Mouse (Mus musculus) kidney, embryonic 15.5 days (tissue): ENCODE measurements at regions not wholly inside any gene's neighbourhood (a gene's known extent, or its start where the extent isn't known, plus 50 kb on each side); places are given as distances from the start of the nearest gene placed in this dataset.
"Not testable (repeated sequence)": the region's sequence is repeated elsewhere in the genome, so short reads cannot be mapped to it uniquely, and the experiment has no call there.

Experiments
- ATAC-seq: fragments of 200-750 bp; cut with Nextera tagmentation; replicated peaks from 2 replicates; pipeline ENCODE4 v1.8.0; 2017; ENCODE audit warnings: moderate TSS enrichment; ENCODE audit not compliant: low FRiP score
- H3K27ac ChIP-seq: fragments of 300-500 bp; sonication (generic); 2 replicates; pipeline ENCODE4 v1.5.1; 2015; ENCODE audit warnings: mild to moderate bottlenecking, inconsistent platforms
- H3K27me3 ChIP-seq: fragments of 300-500 bp; sonication (generic); 2 replicates; pipeline ENCODE4 v1.6.1; 2015; ENCODE audit warnings: inconsistent platforms
- H3K36me3 ChIP-seq: fragments of 300-500 bp; sonication (generic); 2 replicates; pipeline ENCODE4 v1.6.1; 2015; ENCODE audit warnings: inconsistent platforms
- H3K4me1 ChIP-seq: fragments of 300-500 bp; sonication (generic); 2 replicates; pipeline ENCODE4 v1.6.1; 2015; ENCODE audit warnings: inconsistent platforms
- H3K4me2 ChIP-seq: fragments of 300-500 bp; sonication (generic); 2 replicates; pipeline ENCODE4 v1.6.1; 2015; ENCODE audit warnings: moderate library complexity, mild to moderate bottlenecking, inconsistent platforms
- H3K4me3 ChIP-seq: fragments of 300-500 bp; sonication (generic); replicated peaks from 2 replicates; pipeline ENCODE4 v1.5.1; 2015; ENCODE audit warnings: mild to moderate bottlenecking, inconsistent platforms
- H3K9ac ChIP-seq: fragments of 300-500 bp; sonication (generic); 2 replicates; pipeline ENCODE4 v1.6.1; 2015; ENCODE audit warnings: mild to moderate bottlenecking, inconsistent platforms
- H3K9me3 ChIP-seq: fragments of 300-500 bp; sonication (generic); replicated peaks from 2 replicates; pipeline ENCODE4 v1.6.1; 2016; ENCODE audit warnings: inconsistent platforms
- WGBS: fragments of 180-500 bp; shearing (Covaris S2); methylation state at CpG from one replicate; pipeline ENCODE4 v1.1.7; 2015; ENCODE audit warnings: mixed read lengths; 5-methylcytosine and 5-hydroxymethylcytosine counted together

GRCm38 (mm10) chr11:114513446-114513845 lies 154.9 kb upstream of the Rpl38 start:
- Histone ChIP-seq H3K27me3 (peaks cover 12% of the 10 kb centered on the region), H3K4me3 (no peak overlapping the region), H3K9me3 (no peaks in the 10 kb centered on the region), H3K4me2 (no peak overlapping the region), H3K9ac (no peak overlapping the region), H3K36me3 (no peaks in the 10 kb centered on the region), H3K27ac (no peak overlapping the region), H3K4me1 (peaks cover 11% of the 10 kb centered on the region)
- ATAC-seq, result no peak
- 10% methylated on average over 5 of the region's 5 CpGs for WGBS

- no peak overlapping the region for H3K27ac ChIP-seq
- H3K36me3 ChIP-seq, result no peaks in the 10 kb centered on the region
- H3K9ac ChIP-seq, result no peak overlapping the region
- 10% methylated on average over 5 of the region's 5 CpGs for WGBS
- no peaks in the 10 kb centered on the region for H3K9me3 ChIP-seq
- H3K27me3 ChIP-seq, result peaks cover 12% of the 10 kb centered on the region
- H3K4me2 ChIP-seq, result no peak overlapping the region
- no peak for ATAC-seq
- peaks cover 11% of the 10 kb centered on the region for H3K4me1 ChIP-seq
- H3K4me3 ChIP-seq, result no peak overlapping the region
Measured at GRCm38 (mm10) chr11:114511994-114512393, 156.3 kb upstream of the Rpl38 start.

- Histone ChIP-seq H3K4me3 (no peak overlapping the region), H3K4me1 (no peaks in the 10 kb centered on the region), H3K27ac (no peak overlapping the region), H3K27me3 (peaks cover 4% of the 10 kb centered on the region; the same call in 1 of the 2 replicates), H3K9me3 (no peaks in the 10 kb centered on the region), H3K36me3 (no peaks in the 10 kb centered on the region), H3K9ac (no peak overlapping the region), H3K4me2 (no peak overlapping the region)
- no peak for ATAC-seq
- 34% methylated on average over 5 of the region's 5 CpGs for WGBS
Measured at GRCm38 (mm10) chr11:114502562-114502961, 165.8 kb upstream of the Rpl38 start.

GRCm38 (mm10) chr11:114501869-114502540 lies 166.3 kb upstream of the Rpl38 start:
- H3K9me3 ChIP-seq, result no peaks in the 10 kb centered on the region

GRCm38 (mm10) chr11:114500416-114500815 lies 167.9 kb upstream of the Rpl38 start:
- peaks cover 17% of the 10 kb centered on the region for H3K27me3 ChIP-seq
- no peaks in the 10 kb centered on the region for H3K36me3 ChIP-seq
- H3K9ac ChIP-seq, result no peak overlapping the region
- H3K4me3 ChIP-seq, result no peak overlapping the region
- no peaks in the 10 kb centered on the region for H3K4me1 ChIP-seq
- H3K9me3 ChIP-seq, result no peaks in the 10 kb centered on the region
- H3K4me2 ChIP-seq, result no peak overlapping the region
- WGBS, result 94% methylated on average over 7 of the region's 7 CpGs
- no peak overlapping the region for H3K27ac ChIP-seq
- ATAC-seq, result no peak

More at GRCm38 (mm10) chr11:114501869-114502540, 166.3 kb upstream of the Rpl38 start:
- Histone ChIP-seq H3K4me1 (no peaks in the 10 kb centered on the region), H3K27me3 (peaks cover 4% of the 10 kb centered on the region; the same call in 1 of the 2 replicates), H3K4me3 (no peak overlapping the region), H3K4me2 (no peak overlapping the region), H3K9ac (no peak overlapping the region), H3K36me3 (no peaks in the 10 kb centered on the region), H3K27ac (no peak overlapping the region)
- 63% methylated on average over 5 of the region's 5 CpGs for WGBS
- ATAC-seq, result no peak; the same call in 1 of the 2 replicates

- Histone ChIP-seq H3K4me1 (no peaks in the 10 kb centered on the region), H3K9me3 (no peaks in the 10 kb centered on the region), H3K9ac (no peak overlapping the region), H3K4me2 (no peak overlapping the region), H3K36me3 (no peaks in the 10 kb centered on the region), H3K4me3 (no peak overlapping the region), H3K27me3 (peaks cover 21% of the 10 kb centered on the region), H3K27ac (no peak overlapping the region)
- no peak for ATAC-seq
- 89% methylated on average over 12 of the region's 12 CpGs for WGBS
Measured at GRCm38 (mm10) chr11:114499665-114500064, 168.7 kb upstream of the Rpl38 start.

- WGBS, result 44% methylated on average over 5 of the region's 5 CpGs
- Histone ChIP-seq H3K4me2 (no peak overlapping the region), H3K36me3 (no peaks in the 10 kb centered on the region), H3K4me3 (no peak overlapping the region), H3K27me3 (peaks cover 48% of the 10 kb centered on the region), H3K4me1 (no peaks in the 10 kb centered on the region), H3K9me3 (no peaks in the 10 kb centered on the region), H3K27ac (no peak overlapping the region), H3K9ac (no peak overlapping the region)
- no peak for ATAC-seq
Measured at GRCm38 (mm10) chr11:114495520-114495921, 172.8 kb upstream of the Rpl38 start.

GRCm38 (mm10) chr11:114486455-114486854 lies 181.9 kb upstream of the Rpl38 start:
- Histone ChIP-seq H3K36me3 (no peaks in the 10 kb centered on the region), H3K9ac (no peak overlapping the region), H3K9me3 (no peaks in the 10 kb centered on the region), H3K27me3 (peaks cover 71% of the 10 kb centered on the region), H3K4me3 (no peak overlapping the region), H3K4me2 (no peak overlapping the region), H3K27ac (no peak overlapping the region), H3K4me1 (peaks cover 27% of the 10 kb centered on the region)
- no peak for ATAC-seq
- 15% methylated on average over 8 of the region's 8 CpGs for WGBS

- Histone ChIP-seq H3K4me3 (no peak overlapping the region), H3K9me3 (no peaks in the 10 kb centered on the region), H3K9ac (no peak overlapping the region), H3K36me3 (no peaks in the 10 kb centered on the region), H3K27me3 (peaks cover 69% of the 10 kb centered on the region), H3K27ac (no peak overlapping the region), H3K4me1 (peaks cover 27% of the 10 kb centered on the region), H3K4me2 (no peak overlapping the region)
- WGBS, result 67% methylated on average over 15 of the region's 15 CpGs
- ATAC-seq, result no peak
Measured at GRCm38 (mm10) chr11:114485429-114485828, 182.9 kb upstream of the Rpl38 start.

GRCm38 (mm10) chr11:114484668-114484953 lies 183.7 kb upstream of the Rpl38 start:
- Histone ChIP-seq H3K4me2 (no peak overlapping the region), H3K9me3 (no peaks in the 10 kb centered on the region), H3K4me1 (peaks cover 27% of the 10 kb centered on the region), H3K4me3 (no peak overlapping the region), H3K36me3 (no peaks in the 10 kb centered on the region), H3K9ac (no peak overlapping the region), H3K27ac (no peak overlapping the region), H3K27me3 (peaks cover 67% of the 10 kb centered on the region)
- ATAC-seq, result no peak
- WGBS, result 65% methylated on average over 4 of the region's 4 CpGs

- Histone ChIP-seq H3K9ac (no peak overlapping the region), H3K4me2 (no peak overlapping the region), H3K4me3 (no peak overlapping the region), H3K27me3 (peaks cover 67% of the 10 kb centered on the region), H3K9me3 (no peaks in the 10 kb centered on the region), H3K36me3 (no peaks in the 10 kb centered on the region), H3K4me1 (peaks cover 27% of the 10 kb centered on the region), H3K27ac (no peak overlapping the region)
- WGBS, result 46% methylated on average over 12 of the region's 12 CpGs
- no peak; the same call in 1 of the 2 replicates for ATAC-seq
Measured at GRCm38 (mm10) chr11:114483823-114484667, 184.3 kb upstream of the Rpl38 start.

GRCm38 (mm10) chr11:114483350-114483749 lies 185.0 kb upstream of the Rpl38 start:
- not testable (repeated sequence) for H3K9me3 ChIP-seq, H3K27ac ChIP-seq, H3K36me3 ChIP-seq, H3K4me3 ChIP-seq, H3K9ac ChIP-seq, ATAC-seq, H3K4me2 ChIP-seq
- H3K27me3 ChIP-seq, result peaks cover 61% of the 10 kb centered on the region
- H3K4me1 ChIP-seq, result peaks cover 29% of the 10 kb centered on the region
- 63% methylated on average over 7 of the region's 7 CpGs for WGBS
